Mouse (Mus musculus) testis, adult 2 months (tissue): ENCODE measurements around the gene 4931409K22Rik.

Source experiments
- CTCF ChIP-seq: fragments of 200-500 bp; IDR thresholded peaks from 2 replicates; pipeline ENCODE4 v1.5.1; 2012; ENCODE audit warnings: low read depth, mild to moderate bottlenecking, inconsistent platforms, low read length, moderate library complexity; ENCODE audit not compliant: control insufficient read depth, insufficient read depth, insufficient replicate concordance
- POLR2A ChIP-seq: fragments of 200-500 bp; IDR thresholded peaks from 2 replicates; pipeline ENCODE4 v1.6.1; 2012; ENCODE audit warnings: low read depth, mild to moderate bottlenecking, inconsistent platforms, low read length, moderate library complexity; ENCODE audit not compliant: control insufficient read depth

DNA sequence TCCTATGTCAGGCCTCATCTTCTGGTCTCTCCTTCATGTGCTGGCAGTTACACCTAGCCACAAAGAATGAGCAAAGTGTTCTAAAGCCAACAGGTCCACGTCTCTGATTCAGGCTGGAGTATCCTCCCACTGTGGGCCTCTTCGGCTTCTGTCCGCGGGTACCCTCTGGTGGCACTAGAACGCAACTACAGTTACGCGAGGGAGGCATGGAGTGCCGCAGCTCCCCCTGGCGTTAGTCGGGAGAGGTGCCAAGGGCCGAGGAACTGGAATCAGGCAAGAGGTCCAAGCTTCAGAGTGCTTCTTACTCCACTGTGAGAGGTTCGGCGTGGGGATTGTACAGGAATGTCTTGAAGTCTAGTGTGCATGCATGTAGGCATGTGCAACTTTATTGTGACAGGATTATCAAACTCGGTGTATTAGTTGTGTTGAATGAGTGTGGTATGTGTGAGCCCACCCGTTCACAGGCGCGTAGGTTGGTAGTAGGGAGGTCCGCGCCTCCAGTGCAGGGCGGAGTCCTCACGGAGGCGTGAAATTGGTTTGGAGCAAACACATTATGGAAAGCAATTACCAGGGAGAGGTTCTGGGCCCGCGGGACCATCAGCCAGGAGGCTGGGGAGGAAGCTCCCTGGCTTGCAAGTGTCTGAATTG is 26.4 kb downstream of the 4931409K22Rik start:
- TF ChIP-seq POLR2A, result no peak
- peak; percentile 100 for TF ChIP-seq CTCF
